19 mouse cellular contexts compared by ENCODE assay signal in the genomic region with DNA sequence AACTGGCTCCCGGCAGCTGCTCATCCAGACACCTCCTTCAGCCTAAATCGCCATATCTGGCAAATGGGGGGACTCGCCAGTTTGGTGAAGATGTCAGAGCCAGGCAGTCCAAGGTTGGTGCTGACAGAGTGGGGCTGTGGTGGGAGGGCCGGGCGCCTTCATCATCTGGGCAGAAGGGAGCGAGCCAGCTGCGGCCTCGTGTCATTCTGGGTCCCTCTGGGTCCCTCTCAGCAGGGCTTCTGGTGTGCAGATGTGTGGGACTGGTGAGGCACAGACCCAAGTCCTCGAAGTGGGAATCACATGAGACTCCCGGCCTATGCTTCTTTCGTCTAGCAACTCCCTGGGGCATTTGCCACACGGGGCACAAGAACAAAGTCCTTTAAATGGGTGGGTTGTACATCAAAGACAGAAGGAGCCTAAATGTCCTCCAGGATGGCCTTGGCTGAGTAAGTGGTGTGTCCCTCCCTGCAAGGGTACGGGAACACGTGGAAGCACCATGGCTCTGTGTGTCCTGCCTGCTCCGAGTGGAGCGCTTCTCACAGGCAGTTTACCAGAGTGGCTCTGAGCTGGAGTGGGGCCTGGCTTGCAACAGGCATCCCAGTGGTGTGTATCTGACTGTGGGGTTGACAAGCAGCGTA. TPM values are rescaled to one million over a fixed set of nuclear protein-coding genes. Genes with fewer than 3 reads are reported as not detected.
DNase-seq lines count a peak whose midpoint lies in the region; ATAC-seq and TF ChIP-seq lines count a peak whose summit lies in the region.
"Had no signal": no experiment of that assay in that cellular context is flagged by ENCODE, and none has a peak within 500 bp of the region (broad histone marks: within the 10 kb centered on the region; RNA-seq: fewer than 3 reads in every experiment).

No protein-coding gene starts in this region.

- no peaks in the 10 kb centered on the region for H3K9me3 ChIP-seq in embryonic facial prominence, embryonic 13.5 days
- H3K9me3 ChIP-seq in embryonic facial prominence, embryonic 10.5 days, result no peaks in the 10 kb centered on the region
- no peaks in the 10 kb centered on the region for H3K9me3 ChIP-seq in liver, embryonic 16.5 days (replicated peaks; ENCODE audit: control insufficient read depth, low read length)
- H3K9me3 ChIP-seq in forebrain, postnatal 0 days (ENCODE audit: low read length), result no peaks in the 10 kb centered on the region
- H3K9me3 ChIP-seq: heart, embryonic 10.5 days; neural tube, embryonic 12.5 days had no signal

- no peak for ATAC-seq in embryonic facial prominence, embryonic 13.5 days (ENCODE audit: insufficient number of reproducible peaks, insufficient read depth, low FRiP score, low TSS enrichment, low read depth)
- ATAC-seq in liver, embryonic 16.5 days (ENCODE audit: low read depth), result no peak
- ATAC-seq in forebrain, postnatal 0 days, result no peak

- peak overlapping the region; percentile 1; the same call in 1 of the 2 replicates for H3K27ac ChIP-seq in embryonic facial prominence, embryonic 13.5 days
- no peak overlapping the region for H3K27ac ChIP-seq in embryonic facial prominence, embryonic 10.5 days (replicated peaks)
- H3K27ac ChIP-seq in liver, adult 2 months (replicated peaks; ENCODE audit: insufficient read depth, low read depth, low read length), result peak overlapping the region; percentile 80
- H3K27ac ChIP-seq in liver, embryonic 16.5 days (ENCODE audit: low read length), result no peak overlapping the region
- H3K27ac ChIP-seq in forebrain, postnatal 0 days (ENCODE audit: low read depth, low read length), result no peak overlapping the region
- H3K27ac ChIP-seq: heart, embryonic 10.5 days; liver, embryonic 14.5 days; neural tube, embryonic 12.5 days had no signal

- TF ChIP-seq CTCF in liver, adult 2 months (IDR thresholded peaks at IDR 0.05; ENCODE audit: low read depth, low read length), result no peak
- no peak for TF ChIP-seq CTCF in forebrain, postnatal 0 days (IDR thresholded peaks at IDR 0.05; ENCODE audit: low read depth)

- no peak overlapping the region for H3K9ac ChIP-seq in embryonic facial prominence, embryonic 13.5 days
- H3K9ac ChIP-seq in liver, adult 2 months (ENCODE audit: low read depth, low read length), result peak overlapping the region; percentile 8; the same call in 1 of the 2 replicates
- H3K9ac ChIP-seq in liver, embryonic 16.5 days (ENCODE audit: low read depth, low read length), result 0 out of 2 replicates have a peak overlapping the region, but pooled peaks have one; percentile 12
- H3K9ac ChIP-seq in forebrain, postnatal 0 days, result no peak overlapping the region
- H3K9ac ChIP-seq: liver, embryonic 14.5 days; neural tube, embryonic 12.5 days had no signal

- H3K4me1 ChIP-seq in embryonic facial prominence, embryonic 13.5 days, result peaks cover 46% of the 10 kb centered on the region
- H3K4me1 ChIP-seq in embryonic facial prominence, embryonic 10.5 days, result peaks cover 54% of the 10 kb centered on the region
- peaks cover 76% of the 10 kb centered on the region for H3K4me1 ChIP-seq in liver, adult 2 months (ENCODE audit: control insufficient read depth, insufficient read depth, low read length)
- peaks cover 66% of the 10 kb centered on the region for H3K4me1 ChIP-seq in liver, embryonic 16.5 days (ENCODE audit: control insufficient read depth, low read depth, low read length)
- H3K4me1 ChIP-seq in forebrain, postnatal 0 days (ENCODE audit: insufficient read depth), result no peaks in the 10 kb centered on the region

- no peaks in the 10 kb centered on the region for H3K36me3 ChIP-seq in embryonic facial prominence, embryonic 13.5 days
- no peaks in the 10 kb centered on the region for H3K36me3 ChIP-seq in embryonic facial prominence, embryonic 10.5 days (replicated peaks)
- no peaks in the 10 kb centered on the region for H3K36me3 ChIP-seq in liver, adult 2 months (ENCODE audit: control insufficient read depth, insufficient read depth, low read length)
- H3K36me3 ChIP-seq in liver, embryonic 16.5 days (ENCODE audit: control insufficient read depth, insufficient read depth), result no peaks in the 10 kb centered on the region
- no peaks in the 10 kb centered on the region for H3K36me3 ChIP-seq in forebrain, postnatal 0 days (ENCODE audit: insufficient read depth)
- H3K36me3 ChIP-seq: heart, embryonic 10.5 days; neural tube, embryonic 12.5 days had no signal

- no peak for DNase-seq in embryonic facial prominence, embryonic 10.5 days (ENCODE audit: low spot score)
- DNase-seq in liver, adult 2 months (ENCODE audit: extremely low read depth, low read depth, low spot score), result peak; percentile 40
- DNase-seq in liver, result no peak
- peak; percentile 78 for DNase-seq in adrenal gland, adult 8-10 months
- DNase-seq in forebrain, postnatal 0 days, result no peak
- DNase-seq: cerebellum, adult 18-20 months; gastrocnemius, postnatal 36 days; heart, postnatal 10 days; lung, postnatal 10 days; right cerebral cortex, postnatal 14 days; thymus, postnatal 25 days had no signal

- no peaks in the 10 kb centered on the region for H3K27me3 ChIP-seq in embryonic facial prominence, embryonic 13.5 days
- H3K27me3 ChIP-seq in embryonic facial prominence, embryonic 10.5 days (replicated peaks; ENCODE audit: low read depth, poor library complexity, severe bottlenecking), result no peaks in the 10 kb centered on the region
- no peaks in the 10 kb centered on the region for H3K27me3 ChIP-seq in liver, adult 2 months (ENCODE audit: control insufficient read depth, insufficient read depth, low read length)
- H3K27me3 ChIP-seq in liver, embryonic 16.5 days (ENCODE audit: control insufficient read depth, insufficient read depth, low read depth, low read length), result no peaks in the 10 kb centered on the region
- no peaks in the 10 kb centered on the region for H3K27me3 ChIP-seq in forebrain, postnatal 0 days (ENCODE audit: insufficient read depth, low read length)
- H3K27me3 ChIP-seq: CH12.LX; neural tube, embryonic 12.5 days had no signal

- no peak for TF ChIP-seq POLR2A in liver, adult 2 months (IDR thresholded peaks at IDR 0.05; ENCODE audit: extremely low read depth, insufficient read depth, low read length)

- H3K79me2 ChIP-seq in liver, adult 2 months (ENCODE audit: control insufficient read depth, insufficient read depth, low read length), result peaks cover 58% of the 10 kb centered on the region

- no peak overlapping the region for H3K4me3 ChIP-seq in embryonic facial prominence, embryonic 13.5 days
- H3K4me3 ChIP-seq in embryonic facial prominence, embryonic 10.5 days, result no peak overlapping the region
- no peak overlapping the region for H3K4me3 ChIP-seq in liver, adult 2 months (ENCODE audit: insufficient read depth, low read depth, low read length)
- H3K4me3 ChIP-seq in liver, embryonic 16.5 days (ENCODE audit: low read depth, low read length), result no peak overlapping the region
- no peak overlapping the region for H3K4me3 ChIP-seq in forebrain, postnatal 0 days (ENCODE audit: low read depth, low read length)
- H3K4me3 ChIP-seq: heart, embryonic 10.5 days; neural tube, embryonic 12.5 days had no signal

- no peak overlapping the region for H3K4me2 ChIP-seq in embryonic facial prominence, embryonic 13.5 days
- no peak overlapping the region for H3K4me2 ChIP-seq in liver, embryonic 16.5 days (ENCODE audit: low read depth, low read length)
- H3K4me2 ChIP-seq in forebrain, postnatal 0 days (ENCODE audit: low read depth), result no peak overlapping the region
- H3K4me2 ChIP-seq: neural tube, embryonic 12.5 days had no signal

- 69% methylated on average over 17 of the region's 17 CpGs for WGBS in embryonic facial prominence, embryonic 13.5 days
- WGBS in embryonic facial prominence, embryonic 10.5 days, result 85% methylated on average over 17 of the region's 17 CpGs
- WGBS in liver, adult 2 months, result 75% methylated on average over 17 of the region's 17 CpGs
- 74% methylated on average over 17 of the region's 17 CpGs for WGBS in liver, embryonic 16.5 days (ENCODE audit: insufficient replicate concordance)
- WGBS in forebrain, postnatal 0 days, result 85% methylated on average over 17 of the region's 17 CpGs

RNA-seq across cellular contexts. Expression of gene Tpst2, which starts 16.0 kb away (rescaled TPM):
- polyA plus RNA-seq in embryonic facial prominence, embryonic 13.5 days (2015; fragmentation: Nextera tagmentation; extraction: Ambion mirVana), result 38.7 and 42.8 TPM in 2 replicates
- 34.0 and 35.9 TPM in 2 replicates for polyA plus RNA-seq in embryonic facial prominence, embryonic 10.5 days (2016; fragmentation: Nextera tagmentation; extraction: Ambion mirVana)
- 27.7 and 38.9 TPM in 2 replicates for total RNA-seq in liver, adult 2 months (2014; rRNA removed)
- polyA plus RNA-seq in liver, adult 2 months (2012; rRNA removed), result 30.2 and 35.7 TPM in 2 replicates
- 100 to 1,000 TPM; 143 to 211 (median 173) TPM for total RNA-seq in adrenal gland, adult 8-10 months (2022)
- polyA plus RNA-seq in liver, embryonic 16.5 days (2015; fragmentation: Nextera tagmentation; extraction: Ambion mirVana), result 38.5 and 38.8 TPM in 2 replicates
- 43.4 and 45.0 TPM in 2 replicates for total RNA-seq in forebrain, postnatal 0 days (2014; rRNA removed)
- 37.9 and 39.0 TPM in 2 replicates for polyA plus RNA-seq in forebrain, postnatal 0 days (2015; fragmentation: Nextera tagmentation; extraction: Ambion mirVana)

RNA-seq across cellular contexts. Expression of gene Tfip11, which starts 33.7 kb away (rescaled TPM):
- 31.8 and 32.8 TPM in 2 replicates for polyA plus RNA-seq in embryonic facial prominence, embryonic 13.5 days (2015; fragmentation: Nextera tagmentation; extraction: Ambion mirVana)
- polyA plus RNA-seq in embryonic facial prominence, embryonic 10.5 days (2016; fragmentation: Nextera tagmentation; extraction: Ambion mirVana), result 41.3 and 42.5 TPM in 2 replicates
- 7.7 and 9.7 TPM in 2 replicates for total RNA-seq in liver, adult 2 months (2014; rRNA removed)
- 18.6 and 19.1 TPM in 2 replicates for polyA plus RNA-seq in liver, adult 2 months (2012; rRNA removed)
- total RNA-seq in adrenal gland, adult 8-10 months (2022), result 10 to 100 TPM; 36.2 to 44.0 (median 38.9) TPM
- 11.8 and 12.6 TPM in 2 replicates for polyA plus RNA-seq in liver, embryonic 16.5 days (2015; fragmentation: Nextera tagmentation; extraction: Ambion mirVana)
- total RNA-seq in forebrain, postnatal 0 days (2014; rRNA removed), result 15.6 and 20.8 TPM in 2 replicates
- polyA plus RNA-seq in forebrain, postnatal 0 days (2015; fragmentation: Nextera tagmentation; extraction: Ambion mirVana), result 20.5 and 26.9 TPM in 2 replicates

RNA-seq across cellular contexts. Expression of gene Crybb1, which starts 36.8 kb away (rescaled TPM):
- 1.0 and 1.3 TPM in 2 replicates for polyA plus RNA-seq in embryonic facial prominence, embryonic 13.5 days (2015; fragmentation: Nextera tagmentation; extraction: Ambion mirVana)
- polyA plus RNA-seq in embryonic facial prominence, embryonic 10.5 days (2016; fragmentation: Nextera tagmentation; extraction: Ambion mirVana), result 0.20 and 0.80 TPM in 2 replicates
- total RNA-seq in liver, adult 2 months (2014; rRNA removed), result not detected in 2 replicates
- polyA plus RNA-seq in liver, adult 2 months (2012; rRNA removed), result not detected in 2 replicates
- total RNA-seq in adrenal gland, adult 8-10 months (2022), result 1 to 10 TPM in 3 of 4 experiments, under 1 TPM in 1; 0.74 to 7.0 (median 2.6) TPM
- polyA plus RNA-seq in liver, embryonic 16.5 days (2015; fragmentation: Nextera tagmentation; extraction: Ambion mirVana), result 0.28 and 0.32 TPM in 2 replicates
- total RNA-seq in forebrain, postnatal 0 days (2014; rRNA removed), result 5.0 and 6.3 TPM in 2 replicates
- 10.4 and 10.8 TPM in 2 replicates for polyA plus RNA-seq in forebrain, postnatal 0 days (2015; fragmentation: Nextera tagmentation; extraction: Ambion mirVana)
- total RNA-seq: CH12.LX; megakaryocyte-erythroid progenitor cell, adult 5-6 weeks had no signal
- polyA plus RNA-seq: heart, embryonic 10.5 days had no signal

RNA-seq across cellular contexts. Expression of gene Cryba4, which starts 40.1 kb away (rescaled TPM):
- 1.0 and 1.9 TPM in 2 replicates for polyA plus RNA-seq in embryonic facial prominence, embryonic 13.5 days (2015; fragmentation: Nextera tagmentation; extraction: Ambion mirVana)
- polyA plus RNA-seq in embryonic facial prominence, embryonic 10.5 days (2016; fragmentation: Nextera tagmentation; extraction: Ambion mirVana), result 0.35 and 0.69 TPM in 2 replicates
- 0.27 and 0.37 TPM in 2 replicates for total RNA-seq in liver, adult 2 months (2014; rRNA removed)
- 0.17 and 0.52 TPM in 2 replicates for polyA plus RNA-seq in liver, adult 2 months (2012; rRNA removed)
- 100 to 1,000 TPM in 1 of 4 experiments, 10 to 100 TPM in 3; 42.1 to 126 (median 66.3) TPM for total RNA-seq in adrenal gland, adult 8-10 months (2022)
- polyA plus RNA-seq in liver, embryonic 16.5 days (2015; fragmentation: Nextera tagmentation; extraction: Ambion mirVana), result 0.49 and 0.67 TPM in 2 replicates
- 2.5 TPM in 1 of 2 replicates, not detected in the other for total RNA-seq in forebrain, postnatal 0 days (2014; rRNA removed)
- polyA plus RNA-seq in forebrain, postnatal 0 days (2015; fragmentation: Nextera tagmentation; extraction: Ambion mirVana), result 2.4 and 2.6 TPM in 2 replicates
- total RNA-seq: CH12.LX; megakaryocyte-erythroid progenitor cell, adult 5-6 weeks had no signal
- polyA plus RNA-seq: heart, embryonic 10.5 days; kidney, adult 2 months had no signal

RNA-seq across cellular contexts. Expression of gene Srrd, which starts 50.4 kb away (rescaled TPM):
- 42.1 and 54.9 TPM in 2 replicates for polyA plus RNA-seq in embryonic facial prominence, embryonic 13.5 days (2015; fragmentation: Nextera tagmentation; extraction: Ambion mirVana)
- 48.2 and 51.6 TPM in 2 replicates for polyA plus RNA-seq in embryonic facial prominence, embryonic 10.5 days (2016; fragmentation: Nextera tagmentation; extraction: Ambion mirVana)
- total RNA-seq in liver, adult 2 months (2014; rRNA removed), result 12.3 and 19.3 TPM in 2 replicates
- 26.3 and 30.0 TPM in 2 replicates for polyA plus RNA-seq in liver, adult 2 months (2012; rRNA removed)
- 10 to 100 TPM; 26.0 to 51.5 (median 29.9) TPM for total RNA-seq in adrenal gland, adult 8-10 months (2022)
- 12.6 and 12.9 TPM in 2 replicates for polyA plus RNA-seq in liver, embryonic 16.5 days (2015; fragmentation: Nextera tagmentation; extraction: Ambion mirVana)
- 61.5 and 67.9 TPM in 2 replicates for total RNA-seq in forebrain, postnatal 0 days (2014; rRNA removed)
- 51.1 and 52.2 TPM in 2 replicates for polyA plus RNA-seq in forebrain, postnatal 0 days (2015; fragmentation: Nextera tagmentation; extraction: Ambion mirVana)

Comparison
In these comparisons a context has a peak if more than half of its experiments do, and no peak if none do; other contexts are left out.
1. H3K27ac ChIP-seq: peak in embryonic facial prominence, embryonic 13.5 days (single experiment) and liver, adult 2 months (single experiment); none in embryonic facial prominence, embryonic 10.5 days (single experiment), liver, embryonic 16.5 days (single experiment) and forebrain, postnatal 0 days (single experiment).
2. DNase-seq: peak in liver, adult 2 months (single experiment) and adrenal gland, adult 8-10 months (single experiment); none in embryonic facial prominence, embryonic 10.5 days (single experiment), liver (single experiment) and forebrain, postnatal 0 days (single experiment).
3. H3K9ac ChIP-seq: peak in liver, adult 2 months (single experiment) and liver, embryonic 16.5 days (single experiment); none in embryonic facial prominence, embryonic 13.5 days (single experiment) and forebrain, postnatal 0 days (single experiment).